Mouse (Mus musculus): ENCODE measurements around the gene Loxl4. TPM values are rescaled to one million over a fixed set of nuclear protein-coding genes. Genes with fewer than 3 reads are reported as not detected.

Gene Loxl4
- polyA plus RNA-seq, 1 experiment from 2014 or later, result 0.05 TPM

Other genes with a start within 250 kb of the Loxl4 start
- 29.9 and 33.1 TPM in 2 replicates for gene Crtac1, start 181.0 kb downstream of the Loxl4 start, polyA plus RNA-seq (2015; fragmentation: Nextera tagmentation; extraction: Ambion mirVana)
- gene R3hcc1l, start 94.1 kb downstream of the Loxl4 start, polyA plus RNA-seq (2015; fragmentation: Nextera tagmentation; extraction: Ambion mirVana), result 15.8 and 18.1 TPM in 2 replicates
- 1.7 and 2.2 TPM in 2 replicates for gene Pyroxd2, start 140.0 kb upstream of the Loxl4 start, polyA plus RNA-seq (2015; fragmentation: Nextera tagmentation; extraction: Ambion mirVana)
- 11.4 and 12.2 TPM in 2 replicates for gene Hps1, start 167.2 kb upstream of the Loxl4 start, polyA plus RNA-seq (2015; fragmentation: Nextera tagmentation; extraction: Ambion mirVana)

Measured in hindbrain, embryonic 13.5 days (tissue).